Mouse (Mus musculus) erythroblast, embryonic 14.5 days (primary cell): ENCODE results near the gene Atp6v0b.

Source experiments
- GATA1 ChIP-seq: IDR thresholded peaks from 2 replicates; pipeline ENCODE4 v1.6.1; 2012; ENCODE audit warnings: low read length, inconsistent platforms, mixed read lengths
- TAL1 ChIP-seq: IDR thresholded peaks from 3 replicates; pipeline ENCODE4 v1.6.1; 2012; ENCODE audit warnings: low read length, inconsistent platforms, mixed read lengths

- TF ChIP-seq TAL1 (no peak), GATA1 (no peak)
Measured at GRCm38 (mm10) chr4:117904761-117905160, 17.6 kb upstream of the Atp6v0b start.
